Mouse (Mus musculus) hematopoietic stem cell, adult 5-6 weeks (primary cell): Measurements from ENCODE around the gene Mamdc4. TPM values are rescaled to one million over a fixed set of nuclear protein-coding genes. Genes with fewer than 3 reads are reported as not detected.
A peak's percentile ranks its signal among the peaks of the same experiment; 100 is the strongest.
"Not testable (repeated sequence)": the region's sequence is repeated elsewhere in the genome, so short reads cannot be mapped to it uniquely, and the experiment has no call there.

ENCODE experiments used
- ATAC-seq, 2 experiments: fragments of 125-278 bp in 1 of 2; replicated peaks in 1 of 2; 2 replicates each; pipeline ENCODE4 v1.8.0; 2016 to 2017; ENCODE audit warnings: inconsistent platforms in 2 of 2, mild to moderate bottlenecking in 2 of 2, moderate number of reproducible peaks in 2 of 2, low read depth in 1 of 2, moderate TSS enrichment in 1 of 2; ENCODE audit not compliant: low FRiP score in 2 of 2, poor library complexity in 2 of 2, severe bottlenecking in 2 of 2, insufficient read depth in 1 of 2, low TSS enrichment in 1 of 2
- total RNA-seq: library from RNA; stranded (forward); fragments of 172-1452, 232-1000 nt; gene quantifications from 2 replicates; pipeline ENCODE4 v1.2.3, GENCODE M21; 2017

The Mamdc4 gene
- total RNA-seq, 1 experiment from 2014 or later: 1.1 TPM

- ATAC-seq: no peak
Observed at GRCm38 (mm10) chr2:25573068-25573467, 1.6 kb downstream of the Mamdc4 start.

- ATAC-seq: no peak
Observed at GRCm38 (mm10) chr2:25571221-25571620, 3.4 kb downstream of the Mamdc4 start.

- no peak for ATAC-seq
Observed at GRCm38 (mm10) chr2:25569323-25569722, 5.3 kb downstream of the Mamdc4 start.

DNA sequence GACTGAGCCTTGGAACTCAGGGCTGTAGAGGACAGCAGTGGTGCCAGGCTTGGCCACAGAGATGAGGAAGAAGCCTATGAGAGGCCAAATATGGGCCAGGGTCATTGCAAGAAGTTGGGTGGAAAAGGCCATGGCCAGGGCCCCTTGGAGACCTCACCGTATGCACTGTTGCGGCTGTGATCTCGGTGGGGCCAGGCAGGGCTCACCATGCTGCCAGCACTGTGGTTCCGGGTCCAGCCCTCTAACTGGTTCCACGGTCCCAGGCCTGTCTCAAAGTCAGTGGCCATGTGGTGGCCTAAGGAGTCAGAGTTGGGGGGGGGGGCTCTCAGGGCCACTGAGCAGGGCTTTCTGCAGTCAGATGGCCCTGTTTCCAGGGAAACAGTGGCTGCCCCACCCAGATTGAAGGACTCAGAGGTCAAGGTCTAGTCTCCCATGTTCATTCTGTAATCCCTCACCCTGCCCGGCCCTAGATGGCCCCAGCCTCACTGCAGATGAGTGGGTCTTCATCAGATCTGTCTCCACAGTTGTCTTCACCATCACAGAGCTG, 6.1 kb downstream of the Mamdc4 start:
- ATAC-seq: no peak

DNA sequence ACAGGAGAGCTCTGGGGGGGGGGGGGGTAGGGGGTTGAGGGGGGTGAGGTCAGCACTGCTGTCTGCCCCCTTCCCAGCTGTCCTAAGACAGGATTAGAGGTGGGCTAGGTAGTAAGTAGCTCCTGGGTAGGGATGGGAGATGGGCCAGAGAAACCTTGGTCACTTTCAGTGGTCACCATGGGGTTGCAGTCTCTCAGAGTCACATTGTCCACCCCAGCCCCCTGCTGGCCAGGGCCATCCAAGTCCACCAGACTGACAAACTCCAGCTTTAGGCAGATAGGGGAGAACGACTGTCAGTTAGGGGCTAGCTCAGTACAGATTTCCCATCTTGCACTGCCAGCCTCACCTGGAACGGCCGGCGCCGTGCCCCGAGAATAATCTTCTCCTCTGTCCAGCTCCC, 8.1 kb downstream of the Mamdc4 start:
- no peak for ATAC-seq

GRCm38 (mm10) chr2:25565741-25566140, 8.9 kb downstream of the Mamdc4 start:
- no peak for ATAC-seq

GRCm38 (mm10) chr2:25561946-25562345, 12.7 kb downstream of the Mamdc4 start:
- ATAC-seq: no peak

DNA sequence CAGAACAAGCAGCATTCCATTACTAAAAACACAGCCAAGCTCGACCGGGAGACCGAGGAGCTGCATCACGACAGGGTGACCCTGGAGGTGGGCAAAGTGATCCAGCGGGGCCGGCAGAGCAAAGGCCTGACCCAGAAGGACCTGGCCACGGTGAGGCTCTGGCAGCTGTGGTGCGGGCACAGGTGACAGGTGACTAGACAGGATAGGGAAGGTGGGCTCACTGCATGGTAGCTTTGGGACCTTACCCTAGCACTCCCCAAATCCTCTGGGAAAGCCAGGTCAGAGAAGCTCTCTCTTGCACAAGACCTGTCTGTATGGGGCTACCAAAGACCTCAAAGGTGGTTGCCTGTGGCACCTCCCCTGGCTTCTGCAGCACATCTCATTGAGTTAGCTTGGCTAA, 14.1 kb downstream of the Mamdc4 start:
- no peak for ATAC-seq

GRCm38 (mm10) chr2:25558774-25559173, 15.9 kb downstream of the Mamdc4 start:
- no peak for ATAC-seq

GRCm38 (mm10) chr2:25557964-25558360, 16.7 kb downstream of the Mamdc4 start:
- ATAC-seq: no peak

DNA sequence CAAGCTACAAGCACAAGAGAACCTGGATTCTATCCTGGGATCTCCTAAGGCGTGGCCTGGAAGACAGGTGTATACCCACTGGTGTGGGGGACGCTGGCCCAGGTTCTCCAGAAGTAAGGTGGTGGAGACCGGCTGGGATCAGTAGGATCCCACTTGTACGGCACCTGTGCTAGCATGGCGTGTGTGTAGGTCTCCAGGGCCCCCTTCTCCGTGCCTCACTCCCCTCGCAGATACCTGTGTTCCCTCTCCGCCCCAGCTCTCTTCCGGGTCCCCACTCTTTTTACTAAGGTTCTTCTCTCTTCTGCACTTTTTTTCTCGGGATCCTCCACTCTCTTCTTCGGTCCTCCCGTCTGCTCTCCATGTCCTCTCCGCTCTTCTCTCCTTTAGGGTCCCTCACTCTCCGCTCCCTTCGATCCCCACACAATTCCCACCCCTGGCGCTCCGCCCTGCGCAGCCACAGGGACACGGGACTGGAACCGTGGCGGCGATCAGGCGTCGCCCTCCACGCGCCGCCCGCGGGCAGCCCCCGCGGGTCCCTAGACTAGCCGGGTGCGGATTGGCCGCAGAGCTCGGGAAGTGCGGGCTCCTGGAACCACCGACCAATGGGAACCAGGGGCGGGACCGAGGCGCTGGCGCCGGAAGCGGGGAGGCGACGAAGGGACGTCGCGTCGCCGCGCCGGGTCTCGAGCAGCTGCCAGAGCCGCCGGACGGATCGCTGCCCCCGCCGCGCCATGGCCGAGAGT, 17.3 kb downstream of the Mamdc4 start, which contains the start of gene Edf1:
TSS of gene Edf1 (plus strand) at position 627 of the 743 bp plus-strand sequence.
- ATAC-seq: peak; percentile 96 to 98

- ATAC-seq: no peak
Observed at GRCm38 (mm10) chr2:25556296-25556695, 18.3 kb downstream of the Mamdc4 start.

DNA sequence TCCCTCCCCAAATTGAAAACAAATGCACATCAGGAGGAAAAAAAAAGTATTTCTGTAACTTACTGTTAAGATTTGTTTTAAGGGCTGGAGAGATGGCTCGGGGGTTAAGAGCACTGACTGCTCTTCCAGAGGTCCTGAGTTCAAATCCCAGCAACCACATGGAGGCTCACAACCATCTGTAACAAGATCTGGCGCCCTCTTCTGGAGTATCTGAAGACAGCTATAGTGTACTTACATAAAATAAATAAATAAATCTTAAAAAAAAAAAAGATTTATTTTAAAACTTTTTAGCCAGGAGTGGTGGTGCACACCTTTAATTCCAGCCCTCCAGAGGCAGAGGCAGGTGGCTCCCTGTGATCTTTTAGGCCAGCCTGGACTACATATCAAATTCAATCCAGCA, 19.2 kb downstream of the Mamdc4 start:
- ATAC-seq: not testable (repeated sequence)

DNA sequence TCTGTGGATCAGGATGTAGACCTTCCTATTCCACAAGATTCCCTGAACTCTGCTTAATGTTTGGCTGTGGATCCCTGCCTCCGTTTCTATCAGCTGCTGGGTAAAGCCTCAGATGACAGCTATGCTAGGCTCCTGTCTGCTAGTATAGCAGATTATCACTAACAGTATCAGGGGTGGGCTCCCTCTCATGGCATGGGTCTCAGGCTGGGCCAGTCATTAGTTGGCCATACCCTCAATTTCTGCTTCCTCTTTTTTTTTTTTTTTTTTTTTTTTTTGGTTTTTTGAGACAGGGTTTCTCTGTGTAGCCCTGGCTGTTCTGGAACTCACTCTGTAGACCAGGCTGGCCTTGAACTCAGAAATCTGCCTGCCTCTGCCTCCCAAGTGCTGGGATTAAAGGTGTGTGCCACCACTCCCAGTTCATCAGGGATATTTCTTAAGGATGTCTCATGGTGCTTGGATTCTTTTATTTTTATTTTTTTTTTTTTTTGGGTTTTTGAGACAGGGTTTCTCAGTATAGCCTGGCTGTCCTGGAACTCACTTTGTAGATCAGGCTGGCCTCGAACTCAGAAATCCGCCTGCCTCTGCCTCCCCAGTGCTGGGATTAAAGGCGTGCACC, 21.4 kb downstream of the Mamdc4 start:
- ATAC-seq: not testable (repeated sequence)

- 0 out of 4 replicates have a peak, but pooled peaks of 1 of the 2 experiments have one; percentile 16 for ATAC-seq
Observed at GRCm38 (mm10) chr2:25551186-25551585, 23.5 kb downstream of the Mamdc4 start.

DNA sequence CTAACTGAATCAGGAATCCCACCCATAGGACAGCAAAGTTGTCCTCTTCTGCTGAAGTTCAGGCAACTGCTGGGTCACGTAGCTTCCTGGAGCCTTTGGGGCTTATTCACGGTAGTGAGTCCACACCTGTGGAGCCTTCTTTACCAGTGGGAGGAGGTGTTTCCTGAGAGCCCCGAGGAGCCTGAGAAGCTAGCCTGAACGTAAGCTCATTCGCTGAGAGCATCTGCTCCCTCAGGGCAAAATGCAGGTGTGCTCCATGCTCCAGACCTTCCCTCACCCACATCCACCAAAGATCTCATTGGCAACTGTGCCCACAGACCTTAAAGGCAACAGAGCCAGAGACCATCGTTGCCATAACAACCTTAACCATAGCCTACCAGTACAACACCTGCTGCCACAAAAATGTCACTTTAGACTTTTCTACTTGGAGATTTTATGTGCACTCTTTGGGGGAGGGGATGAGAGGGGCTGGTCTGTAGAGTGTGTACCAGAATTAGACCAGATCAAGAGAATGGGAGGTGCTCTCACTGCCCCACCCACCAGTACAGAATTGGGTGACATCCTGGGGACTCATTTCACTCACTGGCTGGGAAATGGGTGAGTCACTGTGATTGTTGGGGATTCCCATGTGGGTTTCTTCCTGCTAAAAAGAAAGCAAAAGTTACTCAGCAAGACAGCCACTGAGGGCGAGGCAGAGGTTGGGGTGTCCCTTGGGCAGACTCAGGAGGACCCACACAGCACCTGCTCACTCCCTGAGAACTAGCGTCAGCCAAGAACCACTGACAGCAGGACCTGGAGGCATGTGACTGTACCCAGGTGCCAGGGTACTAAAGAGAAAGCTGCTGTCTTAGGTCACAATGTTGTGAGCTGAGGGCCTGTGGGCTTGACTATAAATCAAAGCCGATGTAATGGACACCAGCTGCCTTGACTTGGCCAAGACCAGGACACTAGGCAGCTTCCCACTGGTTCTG, 25.3 kb downstream of the Mamdc4 start:
- peak in 1 of 2 experiments; percentile 12; a peak in 1 of 4 replicates for ATAC-seq

- peak; percentile 98 for ATAC-seq
Observed at GRCm38 (mm10) chr2:25546811-25547491, 27.7 kb downstream of the Mamdc4 start, which contains the start of gene Traf2. Gene Traf2, minus strand, starts transcription at chr2:25546940.
